Mouse (Mus musculus) lung, postnatal 25 days (tissue): ENCODE data around the gene Cdc42ep5.

Source experiments
- DNase-seq: peaks from one replicate; pipeline ENCODE4 v3.0.0; 2022; ENCODE audit warnings: low spot score

Cdc42ep5 gene

GRCm38 (mm10) chr7:4125306-4125705, 39.4 kb downstream of the Cdc42ep5 start:
- no peak for DNase-seq

DNA sequence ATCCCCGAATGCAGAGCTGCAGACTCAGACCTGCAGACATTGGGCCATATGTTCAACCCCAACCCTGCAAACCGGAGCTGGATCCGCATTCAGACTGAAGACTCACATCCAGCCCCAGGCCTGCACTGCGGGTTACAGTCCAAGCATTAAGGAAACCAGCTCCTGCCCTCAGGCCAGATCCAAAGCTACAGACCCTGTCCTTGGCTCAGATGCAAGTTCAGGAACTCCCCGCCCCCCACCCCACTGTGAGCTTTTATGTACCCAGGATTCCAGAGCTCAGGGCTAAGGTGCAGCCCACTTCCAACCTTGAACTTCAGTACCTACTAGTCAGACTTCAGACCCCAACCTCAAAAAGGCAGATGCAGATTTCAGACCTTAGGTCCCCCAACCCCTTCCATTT, 39.8 kb downstream of the Cdc42ep5 start:
- no peak for DNase-seq

DNA sequence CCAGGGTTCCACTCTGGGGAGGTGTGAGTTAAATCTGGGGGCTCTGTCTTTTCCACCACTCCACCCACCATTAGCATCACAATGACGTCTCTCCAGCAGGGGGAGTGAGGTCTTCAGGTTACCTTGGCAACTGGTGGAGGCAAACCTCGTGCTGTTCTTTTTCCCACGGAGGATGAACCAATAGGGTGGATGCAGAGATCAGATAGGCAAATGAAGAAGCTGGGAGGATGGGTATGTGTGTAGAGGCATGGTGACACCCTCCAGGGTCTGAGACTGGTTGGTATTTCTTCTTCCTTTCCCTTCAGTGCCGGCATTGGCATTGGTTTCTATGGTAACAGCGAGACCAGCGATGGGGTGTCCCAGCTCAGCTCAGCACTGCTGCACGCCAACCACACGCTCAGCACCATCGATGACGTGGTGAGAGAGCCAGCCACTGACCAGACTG, 40.3 kb downstream of the Cdc42ep5 start:
- peak; percentile 23 for DNase-seq

DNA sequence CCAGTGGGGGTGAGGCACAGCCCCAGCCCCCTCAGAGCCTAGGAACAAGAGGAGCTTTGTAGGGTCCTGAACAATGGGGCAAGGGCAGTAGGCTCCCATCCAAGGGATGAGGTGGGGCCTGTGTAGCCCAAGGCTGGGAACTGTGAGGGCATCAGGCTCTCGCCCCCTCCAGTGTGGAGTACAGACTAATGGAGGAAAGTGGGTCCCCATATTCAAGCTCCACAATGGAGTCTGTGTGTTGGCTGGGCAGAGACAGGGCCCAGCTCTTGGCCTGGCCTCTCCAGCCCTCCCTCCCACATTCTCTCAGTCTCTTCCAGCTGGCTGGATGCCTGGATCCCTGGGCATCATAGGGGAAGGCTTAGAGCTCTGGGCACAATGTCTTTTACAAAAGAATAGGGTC, 40.9 kb downstream of the Cdc42ep5 start:
- DNase-seq, result no peak

GRCm38 (mm10) chr7:4122783-4123182, 41.9 kb downstream of the Cdc42ep5 start:
- DNase-seq, result no peak

DNA sequence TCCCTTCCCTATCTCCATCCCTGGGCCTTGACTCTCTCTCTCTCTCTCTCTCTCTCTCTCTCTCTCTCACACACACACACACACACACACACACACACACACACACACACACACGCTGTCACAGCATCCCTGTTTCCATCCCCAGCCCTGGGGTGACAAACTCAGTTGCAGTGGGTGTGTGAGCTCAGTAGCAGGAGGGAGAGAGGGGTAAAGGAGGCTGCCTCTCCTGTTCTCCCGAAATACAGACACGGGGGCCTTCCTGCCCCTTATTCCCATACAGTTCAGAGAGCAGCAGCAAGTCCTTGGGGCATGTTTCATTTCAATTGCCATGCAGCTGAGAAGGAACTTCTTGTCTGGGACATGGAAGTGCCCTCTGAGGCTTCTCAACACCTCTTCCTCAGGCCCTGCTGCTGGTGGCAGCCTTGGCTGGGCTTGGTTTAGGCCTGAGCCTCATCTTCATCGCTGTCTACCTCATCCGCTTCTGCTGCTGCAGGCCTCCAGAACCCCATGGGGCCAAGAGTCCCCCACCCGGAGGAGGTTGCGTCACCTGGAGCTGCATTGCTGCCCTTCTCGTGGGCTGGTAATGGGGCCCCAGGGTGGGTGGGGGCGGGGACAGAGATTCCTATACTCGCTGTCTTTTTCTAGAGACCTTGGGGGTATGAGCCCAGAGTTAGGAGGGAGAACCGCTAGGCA, 42.4 kb downstream of the Cdc42ep5 start:
- DNase-seq, result no peak

DNA sequence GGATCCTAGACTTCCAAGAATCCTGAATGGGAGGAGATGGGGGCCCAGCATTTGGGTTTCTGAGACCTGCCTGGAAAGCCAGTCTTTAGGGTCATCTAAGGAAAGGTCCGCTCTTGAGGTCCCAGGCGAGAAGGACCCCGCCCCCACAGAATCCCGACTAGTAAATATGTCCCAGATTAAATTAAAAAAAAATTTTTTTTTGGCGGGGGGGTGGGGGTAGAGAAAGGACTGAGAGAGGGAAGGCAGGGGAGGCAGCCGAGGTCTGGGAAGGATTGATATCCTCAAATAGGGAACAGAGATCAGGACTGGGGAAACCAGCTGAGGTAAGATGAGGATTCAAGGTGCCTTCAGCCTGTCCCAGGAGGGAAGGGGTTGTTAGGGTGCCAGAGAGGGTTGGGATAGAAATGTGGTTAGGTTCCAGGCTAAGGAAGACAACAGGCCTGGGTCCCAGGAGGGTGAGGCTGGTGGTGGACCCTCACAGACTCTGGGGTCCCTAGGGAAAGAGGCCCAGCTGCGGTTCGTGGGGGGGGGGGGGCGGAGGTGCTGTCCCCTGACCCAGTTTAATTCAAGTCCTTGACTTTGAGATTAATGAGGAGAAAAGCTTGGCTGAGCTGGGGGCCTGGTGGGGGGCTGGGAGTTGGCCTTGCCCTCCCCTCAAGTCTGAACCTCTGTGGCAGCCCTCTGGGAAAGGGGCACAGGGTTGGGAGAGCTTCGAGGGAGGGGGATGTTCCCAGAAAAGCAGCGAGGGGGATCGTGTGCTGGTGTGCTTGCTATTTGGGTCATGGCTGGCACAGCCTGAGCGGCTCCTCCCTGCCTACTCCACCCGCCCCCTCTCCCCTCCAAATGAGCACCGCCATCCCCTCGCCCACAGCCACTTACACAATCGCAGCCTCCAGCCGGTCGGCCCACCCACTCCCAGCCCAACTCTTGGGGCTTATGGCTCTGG, 44.4 kb downstream of the Cdc42ep5 start:
- DNase-seq, result no peak

- no peak for DNase-seq
Observed at GRCm38 (mm10) chr7:4119344-4119902, 45.2 kb downstream of the Cdc42ep5 start, which contains the start of gene Ttyh1. Gene Ttyh1 (plus strand): TSS chr7:4119408.

DNA sequence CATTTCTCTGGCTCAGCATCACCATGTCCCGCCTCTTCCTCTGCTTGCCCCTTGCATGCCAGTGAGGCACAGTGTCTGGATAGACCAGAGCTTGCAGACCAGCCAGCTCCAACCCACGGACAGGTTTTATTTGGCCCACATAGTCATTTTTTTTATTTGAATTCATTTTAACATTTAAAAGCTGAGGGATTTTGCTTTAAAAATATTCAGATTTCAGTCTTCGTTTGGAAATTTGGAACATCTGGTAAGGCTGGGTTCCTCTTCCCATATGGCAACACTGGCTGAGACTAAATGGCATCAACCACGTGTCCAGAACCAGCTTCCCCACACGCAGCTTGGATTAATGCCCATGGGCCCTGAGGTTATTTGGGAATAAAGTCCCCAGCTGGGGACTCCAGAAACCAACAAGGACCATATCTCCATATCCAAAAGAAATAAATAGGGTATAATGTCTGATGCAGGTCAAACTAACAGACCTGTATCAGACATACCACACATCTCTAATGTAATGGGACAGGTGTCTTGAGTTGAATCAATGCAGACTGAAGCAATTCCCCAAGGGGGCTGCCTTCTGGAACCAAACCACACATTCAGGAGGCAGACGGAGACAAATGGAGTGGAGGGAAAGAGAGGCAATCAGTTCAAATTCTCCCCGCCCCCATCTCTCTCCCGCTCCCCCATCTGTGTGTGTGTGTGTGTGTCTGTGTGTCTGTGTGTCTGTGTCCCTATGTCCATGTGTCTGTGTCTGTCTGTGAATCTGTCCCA, 47.4 kb downstream of the Cdc42ep5 start:
- DNase-seq, result no peak

- DNase-seq, result no peak
Observed at GRCm38 (mm10) chr7:4111766-4112165, 52.9 kb downstream of the Cdc42ep5 start.

DNA sequence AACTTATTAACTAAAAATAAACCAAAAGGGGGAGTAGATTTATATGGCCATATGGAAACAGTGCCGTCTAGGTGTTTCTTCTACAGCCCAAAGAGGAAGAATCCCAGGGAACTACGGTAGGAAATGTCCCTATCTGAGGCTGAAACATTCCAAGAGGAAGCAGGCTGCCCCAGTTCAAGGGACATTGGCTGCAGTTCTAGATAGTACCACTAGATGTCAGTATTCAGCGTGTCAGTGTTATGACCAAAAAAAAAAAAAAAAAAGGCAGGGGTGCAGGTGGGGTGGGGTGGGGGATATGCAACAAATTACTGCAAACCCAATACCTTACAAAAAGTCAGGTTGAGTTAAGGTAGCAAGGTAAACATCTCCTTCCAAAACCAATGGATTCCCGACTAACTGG, 61.2 kb downstream of the Cdc42ep5 start:
- peak; percentile 50 for DNase-seq
